Mouse (Mus musculus): ENCODE measurements at regions not wholly inside any gene's neighbourhood (a gene's known extent, or its start where the extent isn't known, plus 50 kb on each side); places are given as distances from the start of the nearest gene placed in this dataset.

DNA sequence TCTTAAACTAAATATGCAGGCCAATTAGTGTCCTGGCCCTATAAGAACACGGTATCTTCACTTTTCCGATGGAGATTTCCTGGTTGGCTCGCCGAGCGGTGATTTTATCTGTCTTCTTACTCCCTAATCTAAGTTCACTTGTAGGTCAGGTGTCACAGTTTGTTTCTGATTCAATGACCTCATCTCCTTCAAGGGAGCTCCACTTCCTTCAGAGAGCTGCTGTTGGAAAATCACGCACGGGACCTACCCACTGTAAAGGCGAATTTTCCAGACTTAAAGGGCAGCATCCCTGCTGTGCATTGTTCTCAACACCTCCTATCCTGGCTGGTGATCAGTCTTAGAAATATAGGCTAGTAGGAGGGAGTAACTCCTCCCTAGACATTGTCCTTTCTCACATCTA is 480.0 kb downstream of the Klf5 start:
- no peaks in the 10 kb centered on the region for H3K9me3 ChIP-seq (ENCODE audit: control insufficient read depth, low read length)
- no peak overlapping the region for H3K4me2 ChIP-seq (ENCODE audit: low read depth, low read length)
- no peak overlapping the region for H3K27ac ChIP-seq (ENCODE audit: low read depth, low read length)
- 62% methylated on average over 8 of the region's 8 CpGs for WGBS
- H3K4me1 ChIP-seq (ENCODE audit: control insufficient read depth, insufficient read depth, low read length): no peaks in the 10 kb centered on the region
- H3K36me3 ChIP-seq (ENCODE audit: control insufficient read depth, insufficient read depth, low read length): no peaks in the 10 kb centered on the region
- no peak overlapping the region for H3K9ac ChIP-seq (replicated peaks; ENCODE audit: low read depth, low read length)
- no peak overlapping the region for H3K4me3 ChIP-seq (ENCODE audit: low read depth, low read length)
- ATAC-seq (ENCODE audit: low read depth): no peak
- H3K27me3 ChIP-seq (ENCODE audit: control insufficient read depth, insufficient read depth, low read length): no peaks in the 10 kb centered on the region

DNA sequence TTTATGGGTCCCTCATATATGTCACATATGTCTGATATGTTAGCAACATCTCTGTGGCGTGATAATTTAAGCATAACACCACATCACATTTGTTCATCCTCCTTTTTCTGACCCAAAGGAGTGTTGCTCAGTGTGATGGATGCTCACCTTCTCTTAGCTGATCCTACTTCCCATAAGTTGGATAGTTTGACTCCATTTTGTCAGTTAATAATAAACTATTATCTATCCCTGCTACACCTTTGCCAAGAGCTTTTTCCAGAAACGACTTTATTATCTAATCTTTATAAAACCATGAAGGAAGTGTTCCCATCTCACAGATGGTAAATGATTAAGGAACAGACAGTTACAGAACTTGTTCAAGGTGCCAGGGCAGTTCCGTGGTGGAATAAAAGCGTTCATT is 480.5 kb downstream of the Klf5 start:
- no peak for ATAC-seq (ENCODE audit: low read depth)

DNA sequence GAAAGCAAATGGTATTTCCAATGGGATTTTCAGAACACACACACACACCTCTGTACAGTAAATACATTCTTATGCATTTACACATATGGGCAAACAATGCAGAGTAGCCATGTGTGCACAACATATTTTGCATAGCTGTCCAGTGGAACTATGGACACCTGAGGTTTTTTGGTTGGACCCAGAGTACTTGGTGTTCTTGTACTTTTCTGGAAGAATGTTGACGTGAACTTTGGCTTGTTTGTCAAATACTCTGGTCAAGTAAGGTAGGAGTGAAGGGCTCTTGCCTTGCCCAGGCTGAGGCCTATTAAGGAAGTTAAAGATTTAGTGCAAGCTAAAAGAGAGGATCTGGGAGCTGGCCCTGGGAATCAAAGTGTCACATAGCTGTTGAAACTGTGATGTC is 485.2 kb downstream of the Klf5 start:
- Histone ChIP-seq H3K9ac (replicated peaks; ENCODE audit: low read depth, low read length) (no peak overlapping the region), H3K9me3 (ENCODE audit: control insufficient read depth, low read length) (no peaks in the 10 kb centered on the region), H3K36me3 (ENCODE audit: control insufficient read depth, insufficient read depth, low read length) (no peaks in the 10 kb centered on the region), H3K4me3 (ENCODE audit: low read depth, low read length) (no peak overlapping the region), H3K27ac (ENCODE audit: low read depth, low read length) (no peak overlapping the region), H3K4me2 (ENCODE audit: low read depth, low read length) (no peak overlapping the region), H3K27me3 (ENCODE audit: control insufficient read depth, insufficient read depth, low read length) (no peaks in the 10 kb centered on the region), H3K4me1 (ENCODE audit: control insufficient read depth, insufficient read depth, low read length) (no peaks in the 10 kb centered on the region)
- ATAC-seq (ENCODE audit: low read depth): no peak
- WGBS: 95% methylated on average over 1 of the region's 1 CpGs

More for the DNA sequence above, 480.5 kb downstream of the Klf5 start:
- no peaks in the 10 kb centered on the region for H3K36me3 ChIP-seq (ENCODE audit: control insufficient read depth, insufficient read depth, low read length)
- H3K4me3 ChIP-seq (ENCODE audit: low read depth, low read length): no peak overlapping the region
- no peak overlapping the region for H3K9ac ChIP-seq (replicated peaks; ENCODE audit: low read depth, low read length)
- H3K4me2 ChIP-seq (ENCODE audit: low read depth, low read length): no peak overlapping the region
- H3K9me3 ChIP-seq (ENCODE audit: control insufficient read depth, low read length): no peaks in the 10 kb centered on the region
- no peaks in the 10 kb centered on the region for H3K27me3 ChIP-seq (ENCODE audit: control insufficient read depth, insufficient read depth, low read length)
- WGBS: 83% methylated on average over 4 of the region's 4 CpGs
- no peaks in the 10 kb centered on the region for H3K4me1 ChIP-seq (ENCODE audit: control insufficient read depth, insufficient read depth, low read length)
- H3K27ac ChIP-seq (ENCODE audit: low read depth, low read length): no peak overlapping the region

DNA sequence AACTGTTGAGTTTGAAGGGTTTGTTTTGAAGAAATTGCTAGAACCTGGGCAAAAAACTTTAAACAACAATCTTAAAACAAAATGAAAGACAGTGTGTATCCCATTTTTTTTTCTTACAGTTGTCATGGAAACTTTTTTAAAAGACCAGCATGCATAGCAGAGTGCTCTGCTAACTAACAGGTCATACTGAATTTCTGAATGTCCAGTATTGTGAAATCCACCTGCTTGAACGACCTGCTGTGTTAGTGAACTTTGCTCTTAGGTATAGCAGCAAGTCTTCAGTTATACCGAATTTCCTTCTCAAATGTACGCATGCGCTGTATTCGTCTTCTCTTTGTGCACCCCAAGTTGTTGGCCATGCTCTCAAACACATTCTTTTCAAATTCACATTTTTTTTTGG is 486.6 kb downstream of the Klf5 start:
- Histone ChIP-seq H3K27me3 (ENCODE audit: control insufficient read depth, insufficient read depth, low read length) (no peaks in the 10 kb centered on the region), H3K9me3 (ENCODE audit: control insufficient read depth, low read length) (no peaks in the 10 kb centered on the region), H3K4me3 (ENCODE audit: low read depth, low read length) (no peak overlapping the region), H3K27ac (ENCODE audit: low read depth, low read length) (no peak overlapping the region), H3K9ac (replicated peaks; ENCODE audit: low read depth, low read length) (no peak overlapping the region), H3K36me3 (ENCODE audit: control insufficient read depth, insufficient read depth, low read length) (no peaks in the 10 kb centered on the region), H3K4me2 (ENCODE audit: low read depth, low read length) (no peak overlapping the region), H3K4me1 (ENCODE audit: control insufficient read depth, insufficient read depth, low read length) (no peaks in the 10 kb centered on the region)
- 90% methylated on average over 5 of the region's 5 CpGs for WGBS
- no peak for ATAC-seq (ENCODE audit: low read depth)

DNA sequence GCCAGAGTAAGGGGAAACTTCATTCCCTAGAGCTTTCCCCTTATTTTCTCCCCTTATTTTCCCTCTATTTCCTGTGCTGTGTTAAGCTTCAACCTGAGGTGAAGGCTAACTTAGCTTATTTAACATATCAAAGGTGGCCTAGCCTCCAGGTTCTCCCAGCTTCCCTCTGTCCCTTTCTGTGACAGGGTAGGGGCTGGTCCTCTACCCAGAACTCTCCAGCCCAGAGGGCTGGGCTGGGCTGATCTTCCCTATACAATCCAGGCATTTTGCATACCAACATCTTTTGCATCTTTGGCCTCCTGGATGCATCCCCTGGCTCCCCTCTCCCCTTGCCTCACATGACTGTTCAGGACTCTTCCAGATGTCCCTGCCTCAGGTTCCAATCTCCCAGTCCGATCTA is 487.9 kb downstream of the Klf5 start:
- whole genome bisulfite sequencing: 92% methylated on average over 1 of the region's 1 CpGs
- Histone ChIP-seq H3K27ac (ENCODE audit: low read depth, low read length) (no peak overlapping the region), H3K9me3 (ENCODE audit: control insufficient read depth, low read length) (no peaks in the 10 kb centered on the region), H3K4me3 (ENCODE audit: low read depth, low read length) (no peak overlapping the region), H3K9ac (replicated peaks; ENCODE audit: low read depth, low read length) (no peak overlapping the region), H3K4me1 (ENCODE audit: control insufficient read depth, insufficient read depth, low read length) (no peaks in the 10 kb centered on the region), H3K4me2 (ENCODE audit: low read depth, low read length) (no peak overlapping the region), H3K36me3 (ENCODE audit: control insufficient read depth, insufficient read depth, low read length) (no peaks in the 10 kb centered on the region), H3K27me3 (ENCODE audit: control insufficient read depth, insufficient read depth, low read length) (no peaks in the 10 kb centered on the region)
- no peak for ATAC-seq (ENCODE audit: low read depth)

DNA sequence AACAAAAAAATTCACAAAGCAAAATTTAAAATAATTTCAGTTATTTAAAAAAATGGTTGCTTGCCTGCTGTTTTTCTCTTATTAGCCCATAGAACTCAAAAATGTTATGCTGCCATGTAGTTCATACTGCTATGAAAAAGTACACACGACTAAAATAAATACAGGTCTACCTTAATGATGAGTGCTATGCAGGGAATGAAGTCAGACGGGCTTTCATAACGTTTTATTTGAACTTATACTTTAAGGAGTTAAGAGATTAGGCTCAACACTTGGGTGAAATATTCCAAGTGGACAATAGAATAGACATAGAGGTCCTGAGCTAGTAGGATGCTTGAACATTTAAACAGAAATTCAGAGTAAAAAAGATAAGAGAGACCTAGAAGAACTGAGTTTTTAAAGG is 489.7 kb downstream of the Klf5 start:
- Histone ChIP-seq H3K36me3 (ENCODE audit: control insufficient read depth, insufficient read depth, low read length) (no peaks in the 10 kb centered on the region), H3K4me2 (ENCODE audit: low read depth, low read length) (no peak overlapping the region), H3K27me3 (ENCODE audit: control insufficient read depth, insufficient read depth, low read length) (no peaks in the 10 kb centered on the region), H3K4me1 (ENCODE audit: control insufficient read depth, insufficient read depth, low read length) (no peaks in the 10 kb centered on the region), H3K9me3 (ENCODE audit: control insufficient read depth, low read length) (no peaks in the 10 kb centered on the region), H3K9ac (replicated peaks; ENCODE audit: low read depth, low read length) (no peak overlapping the region), H3K4me3 (ENCODE audit: low read depth, low read length) (no peak overlapping the region), H3K27ac (ENCODE audit: low read depth, low read length) (no peak overlapping the region)
- ATAC-seq (ENCODE audit: low read depth): no peak
- WGBS: 87% methylated on average over 3 of the region's 3 CpGs

DNA sequence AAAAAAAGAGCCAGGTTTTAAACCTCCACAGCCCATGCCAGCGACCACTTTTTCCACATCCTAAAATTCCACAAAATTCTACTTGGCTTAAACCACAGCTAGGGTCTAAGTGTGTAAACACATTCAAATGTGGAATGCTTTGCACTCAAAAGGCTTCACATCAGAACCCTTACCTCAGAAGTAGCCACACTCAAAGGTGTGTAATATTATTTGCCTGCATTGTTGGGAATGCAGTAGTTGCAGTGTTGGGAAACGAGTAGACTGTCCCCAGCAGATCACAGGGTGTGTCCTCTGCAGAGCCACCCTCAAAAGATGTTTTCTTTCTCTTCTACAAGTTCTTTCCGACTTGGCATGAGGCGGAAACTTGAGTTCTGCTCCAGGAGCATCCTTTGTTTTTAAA is 488.2 kb downstream of the Klf12 start:
- Histone ChIP-seq H3K36me3 (ENCODE audit: control insufficient read depth, insufficient read depth, low read length) (no peaks in the 10 kb centered on the region), H3K9me3 (ENCODE audit: control insufficient read depth, low read length) (no peaks in the 10 kb centered on the region), H3K27me3 (ENCODE audit: control insufficient read depth, insufficient read depth, low read length) (no peaks in the 10 kb centered on the region), H3K4me1 (ENCODE audit: control insufficient read depth, insufficient read depth, low read length) (no peaks in the 10 kb centered on the region), H3K4me2 (ENCODE audit: low read depth, low read length) (no peak overlapping the region), H3K4me3 (ENCODE audit: low read depth, low read length) (no peak overlapping the region), H3K9ac (replicated peaks; ENCODE audit: low read depth, low read length) (no peak overlapping the region), H3K27ac (ENCODE audit: low read depth, low read length) (no peak overlapping the region)
- 80% methylated on average over 4 of the region's 4 CpGs for WGBS
- ATAC-seq (ENCODE audit: low read depth): no peak

DNA sequence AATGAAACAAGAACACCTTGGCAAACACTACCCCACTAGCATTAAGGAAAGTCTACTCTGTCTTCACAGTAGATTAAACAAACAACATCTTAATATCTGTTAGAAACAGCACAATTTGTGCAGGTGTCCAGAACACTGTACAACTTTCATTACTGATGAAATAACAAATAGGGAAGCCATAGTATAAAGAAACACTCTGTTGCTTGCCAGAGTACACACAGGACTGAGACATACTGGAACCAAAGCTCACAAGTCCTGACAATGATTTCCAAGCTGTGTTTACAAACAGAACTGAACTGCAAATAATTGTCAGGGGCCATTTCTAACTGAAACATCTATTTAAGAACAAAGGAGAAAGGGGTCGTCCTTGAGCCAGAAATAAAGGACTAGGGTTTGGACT is 478.4 kb downstream of the Klf12 start:
- Histone ChIP-seq H3K4me1 (ENCODE audit: control insufficient read depth, insufficient read depth, low read length) (no peaks in the 10 kb centered on the region), H3K9ac (replicated peaks; ENCODE audit: low read depth, low read length) (no peak overlapping the region), H3K9me3 (ENCODE audit: control insufficient read depth, low read length) (no peaks in the 10 kb centered on the region), H3K27me3 (ENCODE audit: control insufficient read depth, insufficient read depth, low read length) (no peaks in the 10 kb centered on the region), H3K4me3 (ENCODE audit: low read depth, low read length) (no peak overlapping the region), H3K27ac (ENCODE audit: low read depth, low read length) (no peak overlapping the region), H3K36me3 (ENCODE audit: control insufficient read depth, insufficient read depth, low read length) (no peaks in the 10 kb centered on the region), H3K4me2 (ENCODE audit: low read depth, low read length) (no peak overlapping the region)
- WGBS: 20% methylated on average over 1 of the region's 1 CpGs
- no peak for ATAC-seq (ENCODE audit: low read depth)

DNA sequence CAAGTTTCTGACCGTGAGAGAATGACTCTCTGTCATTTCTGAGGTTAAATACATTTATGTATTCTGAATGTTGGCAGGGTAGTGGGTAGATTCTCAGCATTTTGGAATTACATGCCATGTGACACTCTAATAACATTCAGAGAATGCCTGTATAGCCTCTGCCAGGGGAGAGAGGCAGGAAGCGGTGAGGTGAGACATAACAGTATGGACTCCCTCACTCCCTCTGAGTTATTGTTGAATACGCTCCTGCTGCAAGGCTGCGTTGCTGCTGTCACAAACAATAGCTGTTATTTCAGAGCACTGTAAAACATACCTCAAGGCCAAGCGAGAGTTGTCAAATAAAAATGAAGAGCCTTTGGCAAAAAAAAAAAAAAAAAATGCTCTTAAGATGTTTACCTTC is 477.9 kb downstream of the Klf12 start:
- WGBS: 35% methylated on average over 5 of the region's 5 CpGs
- Histone ChIP-seq H3K9me3 (ENCODE audit: control insufficient read depth, low read length) (no peaks in the 10 kb centered on the region), H3K9ac (replicated peaks; ENCODE audit: low read depth, low read length) (no peak overlapping the region), H3K4me2 (ENCODE audit: low read depth, low read length) (no peak overlapping the region), H3K36me3 (ENCODE audit: control insufficient read depth, insufficient read depth, low read length) (no peaks in the 10 kb centered on the region), H3K4me3 (ENCODE audit: low read depth, low read length) (no peak overlapping the region), H3K27me3 (ENCODE audit: control insufficient read depth, insufficient read depth, low read length) (no peaks in the 10 kb centered on the region), H3K4me1 (ENCODE audit: control insufficient read depth, insufficient read depth, low read length) (no peaks in the 10 kb centered on the region), H3K27ac (ENCODE audit: low read depth, low read length) (no peak overlapping the region)
- peak; percentile 81; the same call in 1 of the 2 replicates for ATAC-seq (ENCODE audit: low read depth)

Measured in neural tube, embryonic 14.5 days (tissue).